Comparison of ENCODE assay signal across 9 mouse cellular contexts in genomic region chr1:88275698-88276523, GRCm38 (mm10). TPM values are rescaled to one million over a fixed set of nuclear protein-coding genes. Genes with fewer than 3 reads are reported as not detected.
DNase-seq lines count a peak whose midpoint lies in the region; ATAC-seq and TF ChIP-seq lines count a peak whose summit lies in the region.
"Had no signal": no experiment of that assay in that cellular context is flagged by ENCODE, and none has a peak within 500 bp of the region (broad histone marks: within the 10 kb centered on the region; RNA-seq: fewer than 3 reads in every experiment).

No protein-coding gene starts in this region.

- H3K9ac ChIP-seq in embryonic facial prominence, embryonic 12.5 days = peak overlapping the region; percentile 74
- peak overlapping the region; percentile 64 for H3K9ac ChIP-seq in hindbrain, embryonic 14.5 days

- peaks cover 6% of the 10 kb centered on the region; the same call in 1 of the 2 replicates for H3K9me3 ChIP-seq in heart, embryonic 10.5 days
- peaks cover 61% of the 10 kb centered on the region for H3K9me3 ChIP-seq in E14TG2a.4 (ENCODE audit: low read length)
- H3K9me3 ChIP-seq in embryonic facial prominence, embryonic 12.5 days = no peaks in the 10 kb centered on the region
- H3K9me3 ChIP-seq in hindbrain, embryonic 14.5 days (ENCODE audit: control insufficient read depth, low read length) = no peaks in the 10 kb centered on the region

- peaks cover 13% of the 10 kb centered on the region for H3K4me1 ChIP-seq in heart, embryonic 10.5 days
- H3K4me1 ChIP-seq in E14TG2a.4 (replicated peaks; ENCODE audit: low read depth, low read length) = peaks cover 64% of the 10 kb centered on the region
- H3K4me1 ChIP-seq in embryonic facial prominence, embryonic 12.5 days = peaks cover 13% of the 10 kb centered on the region
- peaks cover 20% of the 10 kb centered on the region for H3K4me1 ChIP-seq in hindbrain, embryonic 14.5 days (replicated peaks; ENCODE audit: control insufficient read depth, insufficient read depth, low read length)

- ATAC-seq in embryonic facial prominence, embryonic 12.5 days (ENCODE audit: insufficient number of reproducible peaks, insufficient read depth, low FRiP score, low TSS enrichment) = no peak
- ATAC-seq in hindbrain, embryonic 14.5 days (ENCODE audit: low FRiP score) = no peak
- ATAC-seq in megakaryocyte-erythroid progenitor cell, adult 5-6 weeks (replicated peaks; ENCODE audit: low FRiP score, low TSS enrichment, poor library complexity, severe bottlenecking) = peak; percentile 5
- ATAC-seq in granulocyte monocyte progenitor cell, adult 5-6 weeks (replicated peaks; ENCODE audit: poor library complexity, severe bottlenecking) = no peak

- intact Hi-C loops in heart, postnatal 10 days (cut with DNase I) = loop anchor here (5.0 kb wide), 1 partner anchor 124 kb away; no protein-coding TSS in a partner anchor

- TF ChIP-seq CTCF in E14TG2a.4 (conservative IDR thresholded peaks at IDR 0.05; ENCODE audit: low read length) = no peak

- 69% methylated on average over 13 of the region's 13 CpGs for WGBS in heart, embryonic 10.5 days
- WGBS in embryonic facial prominence, embryonic 12.5 days = 65% methylated on average over 13 of the region's 13 CpGs
- WGBS in hindbrain, embryonic 14.5 days = 69% methylated on average over 13 of the region's 13 CpGs

- DNase-seq in heart, embryonic 10.5 days (ENCODE audit: low spot score) = no peak
- no peak for DNase-seq in heart, postnatal 10 days
- no peak for DNase-seq in hindbrain, embryonic 14.5 days (ENCODE audit: low spot score)
- DNase-seq in urinary bladder, postnatal 25 days (ENCODE audit: low spot score) = no peak

- peaks cover 46% of the 10 kb centered on the region for H3K36me3 ChIP-seq in heart, embryonic 10.5 days
- peaks cover 52% of the 10 kb centered on the region for H3K36me3 ChIP-seq in E14TG2a.4 (ENCODE audit: insufficient read depth, low read length)
- peaks cover 44% of the 10 kb centered on the region for H3K36me3 ChIP-seq in embryonic facial prominence, embryonic 12.5 days
- peaks cover 13% of the 10 kb centered on the region for H3K36me3 ChIP-seq in hindbrain, embryonic 14.5 days (replicated peaks; ENCODE audit: control insufficient read depth, insufficient read depth)

- peak overlapping the region; percentile 69 for H3K4me3 ChIP-seq in heart, embryonic 10.5 days
- peak overlapping the region; percentile 89 for H3K4me3 ChIP-seq in E14TG2a.4 (replicated peaks; ENCODE audit: low read length)
- peak overlapping the region; percentile 58 for H3K4me3 ChIP-seq in embryonic facial prominence, embryonic 12.5 days
- H3K4me3 ChIP-seq in hindbrain, embryonic 14.5 days (replicated peaks; ENCODE audit: low read length) = peak overlapping the region; percentile 42

- peak overlapping the region; percentile 62 for H3K4me2 ChIP-seq in embryonic facial prominence, embryonic 12.5 days (replicated peaks)
- peak overlapping the region; percentile 52 for H3K4me2 ChIP-seq in hindbrain, embryonic 14.5 days (replicated peaks)

- no peaks in the 10 kb centered on the region for H3K27me3 ChIP-seq in heart, embryonic 10.5 days (ENCODE audit: insufficient read depth, poor library complexity, severe bottlenecking)
- no peaks in the 10 kb centered on the region for H3K27me3 ChIP-seq in E14TG2a.4 (ENCODE audit: insufficient read depth, low read length)
- no peaks in the 10 kb centered on the region for H3K27me3 ChIP-seq in embryonic facial prominence, embryonic 12.5 days
- H3K27me3 ChIP-seq in hindbrain, embryonic 14.5 days (ENCODE audit: control insufficient read depth, insufficient read depth, low read length) = no peaks in the 10 kb centered on the region

- H3K27ac ChIP-seq in heart, embryonic 10.5 days = peak overlapping the region; percentile 91
- H3K27ac ChIP-seq in embryonic facial prominence, embryonic 12.5 days = no peak overlapping the region
- no peak overlapping the region for H3K27ac ChIP-seq in hindbrain, embryonic 14.5 days

RNA-seq across cellular contexts. Expression of gene Hjurp, which starts 1.5 kb away (rescaled TPM):
- polyA plus RNA-seq in heart, embryonic 10.5 days (2016; fragmentation: Nextera tagmentation; extraction: Ambion mirVana) = 143 and 155 TPM in 2 replicates
- total RNA-seq in heart, postnatal 10 days (2021) = 10 to 100 TPM; 43.5 to 44.5 TPM
- 231 and 234 TPM in 2 replicates for polyA plus RNA-seq in embryonic facial prominence, embryonic 12.5 days (2016; fragmentation: Nextera tagmentation; extraction: Ambion mirVana)
- 64.1 and 64.5 TPM in 2 replicates for polyA plus RNA-seq in hindbrain, embryonic 14.5 days (2014; fragmentation: Nextera tagmentation; extraction: Ambion mirVana)
- 203 and 209 TPM in 2 replicates for total RNA-seq in megakaryocyte-erythroid progenitor cell, adult 5-6 weeks (2014; fragmentation: Nextera tagmentation)
- 173 and 190 TPM in 2 replicates for total RNA-seq in megakaryocyte-erythroid progenitor cell, adult 5-6 weeks (2017)
- total RNA-seq in granulocyte monocyte progenitor cell, adult 5-6 weeks (2014; fragmentation: Nextera tagmentation) = 116 and 136 TPM in 2 replicates
- total RNA-seq in granulocyte monocyte progenitor cell, adult 5-6 weeks (2017) = 142 and 147 TPM in 2 replicates

RNA-seq across cellular contexts. Expression of gene Trpm8, which starts 1.6 kb away (rescaled TPM):
- 0.11 and 0.15 TPM in 2 replicates for polyA plus RNA-seq in heart, embryonic 10.5 days (2016; fragmentation: Nextera tagmentation; extraction: Ambion mirVana)
- total RNA-seq in heart, postnatal 10 days (2021) = not detected
- polyA plus RNA-seq in embryonic facial prominence, embryonic 12.5 days (2016; fragmentation: Nextera tagmentation; extraction: Ambion mirVana) = not detected in 2 replicates
- 0.10 and 0.17 TPM in 2 replicates for polyA plus RNA-seq in hindbrain, embryonic 14.5 days (2014; fragmentation: Nextera tagmentation; extraction: Ambion mirVana)
- total RNA-seq in megakaryocyte-erythroid progenitor cell, adult 5-6 weeks (2014; fragmentation: Nextera tagmentation) = not detected in 2 replicates
- total RNA-seq in megakaryocyte-erythroid progenitor cell, adult 5-6 weeks (2017) = not detected in 2 replicates
- not detected in 2 replicates for total RNA-seq in granulocyte monocyte progenitor cell, adult 5-6 weeks (2014; fragmentation: Nextera tagmentation)
- not detected in 2 replicates for total RNA-seq in granulocyte monocyte progenitor cell, adult 5-6 weeks (2017)
- total RNA-seq: gastrocnemius, postnatal 36 days had no signal

RNA-seq across cellular contexts. Expression of gene Mroh2a, which starts 49.1 kb away (rescaled TPM):
- 0.58 and 0.82 TPM in 2 replicates for polyA plus RNA-seq in heart, embryonic 10.5 days (2016; fragmentation: Nextera tagmentation; extraction: Ambion mirVana)
- total RNA-seq in heart, postnatal 10 days (2021) = under 1 TPM in 1 of 2 experiments, not detected in 1; 0.10 TPM
- 0.80 and 1.6 TPM in 2 replicates for polyA plus RNA-seq in embryonic facial prominence, embryonic 12.5 days (2016; fragmentation: Nextera tagmentation; extraction: Ambion mirVana)
- polyA plus RNA-seq in hindbrain, embryonic 14.5 days (2014; fragmentation: Nextera tagmentation; extraction: Ambion mirVana) = 1.1 and 2.0 TPM in 2 replicates
- total RNA-seq in megakaryocyte-erythroid progenitor cell, adult 5-6 weeks (2014; fragmentation: Nextera tagmentation) = 0.25 TPM in 1 of 2 replicates, not detected in the other
- total RNA-seq in megakaryocyte-erythroid progenitor cell, adult 5-6 weeks (2017) = 0.05 and 1.9 TPM in 2 replicates
- total RNA-seq in granulocyte monocyte progenitor cell, adult 5-6 weeks (2014; fragmentation: Nextera tagmentation) = 0.34 TPM in 1 of 2 replicates, not detected in the other
- 0.10 and 0.13 TPM in 2 replicates for total RNA-seq in granulocyte monocyte progenitor cell, adult 5-6 weeks (2017)
- total RNA-seq: gastrocnemius, postnatal 36 days had no signal
